Mouse (Mus musculus): ENCODE data around the gene Ace2. TPM values are rescaled to one million over a fixed set of nuclear protein-coding genes. Genes with fewer than 3 reads are reported as not detected.
A peak's percentile ranks its signal among the peaks of the same experiment; 100 is the strongest.

The Ace2 gene
- 2.1 and 3.3 TPM in 2 replicates for polyA plus RNA-seq (2015; fragmentation: Nextera tagmentation; extraction: Ambion mirVana)

DNA sequence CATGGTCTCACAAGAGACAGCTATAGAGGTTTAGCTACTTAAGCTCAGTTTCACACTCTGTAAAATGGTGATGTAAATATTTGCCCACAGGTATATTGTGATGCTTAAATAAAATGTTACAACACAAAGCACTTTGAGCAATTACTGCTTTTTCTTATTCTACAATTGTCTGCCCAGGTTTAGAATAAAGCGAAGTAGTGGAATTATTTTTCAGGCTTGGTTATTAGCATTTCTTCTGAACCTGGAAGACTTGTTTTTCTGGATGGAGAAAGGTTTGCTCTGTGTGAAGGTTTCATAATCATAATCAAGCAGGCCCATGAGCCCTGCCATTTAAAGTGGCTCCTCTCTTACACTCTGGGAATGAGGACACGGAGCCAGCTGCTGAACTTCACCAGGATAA, at the start of gene Ace2:
Gene Ace2, plus strand, starts transcription at position 301 of the 400 bp plus-strand sequence.
- Histone ChIP-seq H3K4me3 (ENCODE audit: low read length) (no peak within 1 kb of the TSS), H3K9me3 (ENCODE audit: control insufficient read depth, low read length) (no peaks in the 10 kb centered on the region), H3K27ac (ENCODE audit: low read length) (no peak within 1 kb of the TSS), H3K4me2 (ENCODE audit: low read depth, low read length) (no peak within 1 kb of the TSS), H3K9ac (ENCODE audit: low read length) (no peak within 1 kb of the TSS), H3K36me3 (ENCODE audit: control insufficient read depth, insufficient read depth, low read length) (no peaks in the 10 kb centered on the region), H3K4me1 (replicated peaks; ENCODE audit: control insufficient read depth, insufficient read depth, low read length) (no peaks in the 10 kb centered on the region), H3K27me3 (ENCODE audit: control insufficient read depth, insufficient read depth, low read depth, low read length) (peaks cover 2% of the 10 kb centered on the region; the same call in 1 of the 2 replicates)
- ATAC-seq (ENCODE audit: low read depth), result no peak
- 77% methylated on average over 2 of the region's 2 CpGs for WGBS

DNA sequence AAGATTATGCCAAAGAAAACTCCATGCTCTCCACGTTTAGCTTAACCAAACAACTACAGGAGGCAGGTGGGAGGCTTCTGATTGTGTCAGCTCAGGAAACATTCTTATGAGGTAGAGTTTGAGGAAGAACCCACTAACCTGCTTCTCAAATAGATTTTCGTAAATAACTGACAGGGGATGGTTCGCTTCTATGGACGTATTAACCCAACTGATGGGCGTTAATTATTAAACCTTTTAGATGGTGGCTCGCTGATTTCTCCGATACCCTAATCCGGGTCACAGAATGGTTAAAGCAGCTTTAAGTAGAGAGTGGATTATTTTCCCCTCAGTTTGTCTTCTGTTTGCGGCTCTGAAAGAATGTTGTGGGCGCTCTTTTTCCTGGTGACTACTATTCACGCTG, 49.2 kb upstream of the Ace2 start:
- ATAC-seq (ENCODE audit: low read depth), result no peak
- H3K4me3 ChIP-seq (ENCODE audit: low read length), result no peak overlapping the region
- WGBS, result 66% methylated on average over 11 of the region's 11 CpGs
- no peaks in the 10 kb centered on the region for H3K4me1 ChIP-seq (replicated peaks; ENCODE audit: control insufficient read depth, insufficient read depth, low read length)
- no peaks in the 10 kb centered on the region for H3K36me3 ChIP-seq (ENCODE audit: control insufficient read depth, insufficient read depth, low read length)
- no peaks in the 10 kb centered on the region for H3K9me3 ChIP-seq (ENCODE audit: control insufficient read depth, low read length)
- no peak overlapping the region for H3K9ac ChIP-seq (ENCODE audit: low read length)
- H3K27ac ChIP-seq (ENCODE audit: low read length), result no peak overlapping the region
- no peak overlapping the region for H3K4me2 ChIP-seq (ENCODE audit: low read depth, low read length)
- no peaks in the 10 kb centered on the region for H3K27me3 ChIP-seq (ENCODE audit: control insufficient read depth, insufficient read depth, low read depth, low read length)

DNA sequence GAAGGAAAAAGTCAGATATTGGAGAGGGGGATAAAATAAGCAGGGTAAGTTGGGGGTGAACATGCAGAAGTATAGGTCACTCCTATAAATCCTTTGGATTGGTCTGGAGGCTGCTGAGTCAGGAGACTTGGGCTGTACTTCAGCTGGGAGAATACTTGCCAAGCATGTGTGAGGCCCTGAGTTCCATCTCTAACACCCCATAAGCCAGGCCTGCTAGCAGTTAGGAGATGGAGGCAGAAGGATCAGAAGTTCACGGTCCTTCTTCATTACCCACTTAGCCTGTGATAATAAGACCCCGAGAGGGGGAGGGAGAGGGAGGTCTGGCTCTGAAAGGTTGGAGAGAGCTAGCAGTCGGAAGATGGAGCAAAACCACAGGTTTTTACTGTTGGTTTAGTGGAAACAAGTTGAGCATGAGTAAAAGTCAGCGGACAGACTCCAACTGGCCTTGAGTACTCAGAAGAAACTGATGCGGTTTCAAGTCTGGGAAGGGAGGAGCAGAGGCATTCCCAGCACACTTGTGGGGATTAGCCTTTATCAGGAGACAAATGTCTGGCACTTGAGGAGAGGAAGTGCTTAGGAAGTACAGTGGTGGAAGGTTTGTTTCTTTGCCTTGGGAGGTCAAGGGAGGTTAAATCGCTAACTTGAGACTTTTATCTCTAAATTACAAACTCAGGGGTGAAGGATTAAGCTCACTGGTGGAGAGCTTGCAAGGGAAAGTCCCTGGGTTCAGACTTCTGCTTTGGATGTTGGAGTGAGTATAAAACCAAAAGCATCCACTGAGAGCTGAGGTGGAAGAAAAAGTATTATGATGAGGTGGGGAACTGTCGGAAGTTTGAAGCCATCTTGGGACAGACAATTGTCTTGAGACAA, 46.6 kb upstream of the Ace2 start:
- Histone ChIP-seq H3K4me1 (replicated peaks; ENCODE audit: control insufficient read depth, insufficient read depth, low read length) (no peaks in the 10 kb centered on the region), H3K36me3 (ENCODE audit: control insufficient read depth, insufficient read depth, low read length) (no peaks in the 10 kb centered on the region), H3K9me3 (ENCODE audit: control insufficient read depth, low read length) (no peaks in the 10 kb centered on the region), H3K4me3 (ENCODE audit: low read length) (no peak overlapping the region), H3K9ac (ENCODE audit: low read length) (no peak overlapping the region), H3K4me2 (ENCODE audit: low read depth, low read length) (no peak overlapping the region), H3K27me3 (ENCODE audit: control insufficient read depth, insufficient read depth, low read depth, low read length) (no peaks in the 10 kb centered on the region), H3K27ac (ENCODE audit: low read length) (peak overlapping the region; percentile 57; the same call in 1 of the 2 replicates)
- WGBS, result 26% methylated on average over 7 of the region's 7 CpGs
- ATAC-seq (ENCODE audit: low read depth), result peak; percentile 89

DNA sequence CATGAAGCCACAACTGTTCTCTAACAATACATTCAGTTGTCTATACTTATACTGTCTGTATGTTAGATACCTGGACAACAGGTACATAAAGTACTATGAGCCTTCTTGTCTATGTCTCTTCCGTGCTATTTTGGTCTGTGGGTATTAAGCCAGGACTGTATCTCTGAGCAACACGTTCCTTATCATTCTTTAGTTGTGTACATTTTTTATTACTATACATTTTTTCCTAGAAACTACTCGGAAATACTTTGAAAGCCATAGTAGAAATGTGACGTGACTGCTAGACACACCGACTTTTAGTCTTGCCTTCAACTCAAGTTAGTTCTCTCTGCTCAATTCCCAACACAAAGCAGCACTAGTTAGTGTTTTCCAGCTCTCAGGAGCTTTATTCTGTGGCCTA, 45.7 kb upstream of the Ace2 start:
- Histone ChIP-seq H3K27ac (ENCODE audit: low read length) (no peak overlapping the region), H3K9ac (ENCODE audit: low read length) (no peak overlapping the region), H3K27me3 (ENCODE audit: control insufficient read depth, insufficient read depth, low read depth, low read length) (no peaks in the 10 kb centered on the region), H3K36me3 (ENCODE audit: control insufficient read depth, insufficient read depth, low read length) (no peaks in the 10 kb centered on the region), H3K4me2 (ENCODE audit: low read depth, low read length) (no peak overlapping the region), H3K9me3 (ENCODE audit: control insufficient read depth, low read length) (no peaks in the 10 kb centered on the region), H3K4me1 (replicated peaks; ENCODE audit: control insufficient read depth, insufficient read depth, low read length) (no peaks in the 10 kb centered on the region), H3K4me3 (ENCODE audit: low read length) (no peak overlapping the region)
- no peak for ATAC-seq (ENCODE audit: low read depth)
- 65% methylated on average over 5 of the region's 5 CpGs for WGBS

DNA sequence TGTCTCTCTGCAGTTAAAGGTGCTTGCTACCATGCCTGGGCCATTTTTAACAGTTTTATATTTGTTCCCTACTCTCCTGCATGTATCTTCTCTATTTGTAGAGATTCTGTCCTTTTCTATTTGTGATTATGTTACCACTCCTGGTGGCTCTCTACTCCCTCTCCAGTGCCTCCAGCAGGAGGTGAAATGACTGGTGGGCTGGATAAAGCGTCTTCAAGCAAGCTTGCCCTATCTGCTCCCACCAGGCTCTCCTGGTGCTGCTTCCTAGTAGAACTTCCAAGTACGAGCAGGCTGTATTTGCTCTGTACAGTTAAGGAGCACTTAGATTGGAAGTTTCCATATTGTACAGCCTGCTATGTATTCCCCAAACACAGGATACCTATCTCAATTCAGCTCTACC, 43.3 kb upstream of the Ace2 start:
- Histone ChIP-seq H3K27ac (ENCODE audit: low read length) (no peak overlapping the region), H3K4me2 (ENCODE audit: low read depth, low read length) (no peak overlapping the region), H3K27me3 (ENCODE audit: control insufficient read depth, insufficient read depth, low read depth, low read length) (no peaks in the 10 kb centered on the region), H3K4me1 (replicated peaks; ENCODE audit: control insufficient read depth, insufficient read depth, low read length) (no peaks in the 10 kb centered on the region), H3K36me3 (ENCODE audit: control insufficient read depth, insufficient read depth, low read length) (no peaks in the 10 kb centered on the region), H3K9ac (ENCODE audit: low read length) (no peak overlapping the region), H3K9me3 (ENCODE audit: control insufficient read depth, low read length) (no peaks in the 10 kb centered on the region), H3K4me3 (ENCODE audit: low read length) (no peak overlapping the region)
- WGBS, result 73% methylated on average over 2 of the region's 2 CpGs
- no peak for ATAC-seq (ENCODE audit: low read depth)

DNA sequence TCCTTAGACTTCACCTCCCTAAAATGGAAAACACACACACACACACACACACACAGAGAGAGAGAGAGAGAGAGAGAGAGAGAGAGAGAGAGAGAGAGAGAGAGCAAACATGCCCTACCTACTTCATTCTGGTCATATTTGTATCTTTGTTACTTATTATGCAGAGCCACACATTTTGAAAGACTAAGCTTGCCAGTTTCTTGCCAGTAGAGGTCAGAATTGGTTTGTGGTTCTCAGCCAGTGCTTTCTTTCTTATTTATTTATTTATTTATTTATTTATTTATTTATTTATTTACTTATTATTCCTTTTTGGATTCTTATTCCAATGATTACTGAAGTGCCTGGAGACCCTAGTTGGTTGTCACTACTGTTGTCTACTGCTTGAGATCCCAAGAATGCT, 37.6 kb upstream of the Ace2 start:
- Histone ChIP-seq H3K9me3 (ENCODE audit: control insufficient read depth, low read length) (no peaks in the 10 kb centered on the region), H3K27me3 (ENCODE audit: control insufficient read depth, insufficient read depth, low read depth, low read length) (no peaks in the 10 kb centered on the region), H3K27ac (ENCODE audit: low read length) (no peak overlapping the region), H3K9ac (ENCODE audit: low read length) (no peak overlapping the region), H3K4me1 (replicated peaks; ENCODE audit: control insufficient read depth, insufficient read depth, low read length) (no peaks in the 10 kb centered on the region), H3K4me2 (ENCODE audit: low read depth, low read length) (no peak overlapping the region), H3K36me3 (ENCODE audit: control insufficient read depth, insufficient read depth, low read length) (no peaks in the 10 kb centered on the region), H3K4me3 (ENCODE audit: low read length) (no peak overlapping the region)
- ATAC-seq (ENCODE audit: low read depth), result no peak

DNA sequence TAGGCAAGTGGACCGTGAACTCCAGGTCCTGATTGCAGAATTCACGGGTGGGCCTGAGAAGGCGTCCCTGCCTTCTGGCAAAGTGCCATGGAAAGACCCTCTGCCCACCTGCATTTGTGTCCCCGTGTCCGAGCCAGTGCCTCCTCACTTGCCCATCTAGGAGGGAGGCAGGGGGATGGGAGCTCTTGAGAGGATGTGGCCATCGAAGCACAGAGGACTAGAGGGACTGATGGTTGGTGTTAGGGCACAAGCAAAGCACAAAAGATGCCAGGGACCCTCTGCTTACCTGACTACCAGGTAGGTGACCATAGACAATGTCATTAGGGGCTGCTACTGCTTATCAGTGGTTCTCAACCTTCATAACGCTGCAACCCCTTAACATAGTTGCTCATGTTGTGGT, 36.9 kb upstream of the Ace2 start:
- H3K4me2 ChIP-seq (ENCODE audit: low read depth, low read length), result no peak overlapping the region
- no peak for ATAC-seq (ENCODE audit: low read depth)
- 83% methylated on average over 7 of the region's 7 CpGs for WGBS

DNA sequence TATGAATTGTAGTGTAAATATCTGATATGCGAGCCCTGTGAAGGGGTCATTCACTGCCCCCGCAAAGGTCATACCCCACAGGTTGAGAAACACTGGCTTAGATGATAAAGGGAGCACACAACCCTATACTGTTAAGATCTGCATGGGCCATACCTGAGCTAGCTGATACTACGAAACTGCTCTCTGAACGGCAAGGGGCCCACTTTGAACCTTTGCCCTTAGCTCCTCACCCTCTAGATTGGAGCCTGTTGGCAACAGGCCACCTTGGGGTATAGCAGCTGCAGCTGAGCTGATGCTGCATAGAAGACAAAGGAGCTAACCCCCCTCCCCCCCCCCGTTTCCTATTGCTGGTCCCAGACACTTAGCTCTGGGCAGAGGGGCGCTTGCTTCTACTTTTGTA, 36.5 kb upstream of the Ace2 start:
- Histone ChIP-seq H3K9me3 (ENCODE audit: control insufficient read depth, low read length) (no peaks in the 10 kb centered on the region), H3K27me3 (ENCODE audit: control insufficient read depth, insufficient read depth, low read depth, low read length) (no peaks in the 10 kb centered on the region), H3K4me3 (ENCODE audit: low read length) (no peak overlapping the region), H3K4me1 (replicated peaks; ENCODE audit: control insufficient read depth, insufficient read depth, low read length) (no peaks in the 10 kb centered on the region), H3K27ac (ENCODE audit: low read length) (no peak overlapping the region), H3K9ac (ENCODE audit: low read length) (no peak overlapping the region), H3K36me3 (ENCODE audit: control insufficient read depth, insufficient read depth, low read length) (no peaks in the 10 kb centered on the region), H3K4me2 (ENCODE audit: low read depth, low read length) (no peak overlapping the region)
- ATAC-seq (ENCODE audit: low read depth), result no peak
- 57% methylated on average over 6 of the region's 6 CpGs for WGBS

More for the DNA sequence above, 36.9 kb upstream of the Ace2 start:
- Histone ChIP-seq H3K9me3 (ENCODE audit: control insufficient read depth, low read length) (no peaks in the 10 kb centered on the region), H3K4me1 (replicated peaks; ENCODE audit: control insufficient read depth, insufficient read depth, low read length) (no peaks in the 10 kb centered on the region), H3K36me3 (ENCODE audit: control insufficient read depth, insufficient read depth, low read length) (no peaks in the 10 kb centered on the region), H3K27ac (ENCODE audit: low read length) (no peak overlapping the region), H3K27me3 (ENCODE audit: control insufficient read depth, insufficient read depth, low read depth, low read length) (no peaks in the 10 kb centered on the region), H3K9ac (ENCODE audit: low read length) (no peak overlapping the region), H3K4me3 (ENCODE audit: low read length) (no peak overlapping the region)

DNA sequence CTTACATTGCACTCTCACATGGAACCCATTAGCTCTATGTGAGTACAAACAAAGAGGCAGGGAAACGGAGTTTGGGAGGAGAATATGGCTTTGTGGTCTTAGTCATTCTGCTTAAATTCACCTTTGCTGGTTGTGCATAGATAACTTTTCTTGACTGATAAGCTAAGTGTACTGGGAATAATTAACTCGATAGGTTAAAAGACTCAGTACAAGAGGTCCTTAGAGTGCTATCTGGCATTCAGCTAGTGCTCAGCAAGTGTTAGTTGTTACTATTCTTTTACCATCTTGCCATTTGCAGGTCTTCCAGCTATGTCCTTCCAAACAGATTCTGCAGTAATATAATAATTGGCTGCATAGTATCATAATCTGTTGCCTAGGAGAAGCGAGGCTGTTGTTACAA, 28.0 kb upstream of the Ace2 start:
- no peaks in the 10 kb centered on the region for H3K4me1 ChIP-seq (replicated peaks; ENCODE audit: control insufficient read depth, insufficient read depth, low read length)
- no peak for ATAC-seq (ENCODE audit: low read depth)
- WGBS, result 58% methylated on average over 3 of the region's 3 CpGs
- H3K27ac ChIP-seq (ENCODE audit: low read length), result no peak overlapping the region
- H3K9me3 ChIP-seq (ENCODE audit: control insufficient read depth, low read length), result no peaks in the 10 kb centered on the region
- no peak overlapping the region for H3K4me2 ChIP-seq (ENCODE audit: low read depth, low read length)
- H3K9ac ChIP-seq (ENCODE audit: low read length), result no peak overlapping the region
- no peaks in the 10 kb centered on the region for H3K36me3 ChIP-seq (ENCODE audit: control insufficient read depth, insufficient read depth, low read length)
- H3K27me3 ChIP-seq (ENCODE audit: control insufficient read depth, insufficient read depth, low read depth, low read length), result no peaks in the 10 kb centered on the region; the same call in 1 of the 2 replicates
- no peak overlapping the region for H3K4me3 ChIP-seq (ENCODE audit: low read length)
